Mouse (Mus musculus): ENCODE data around the gene Phb.

GRCm38 (mm10) chr11:95713811-95714241 lies 47.1 kb downstream of the Phb start:
- TF ChIP-seq CTCF (IDR thresholded peaks at IDR 0.05; ENCODE audit: borderline replicate concordance, insufficient read depth, low read depth, low read length) (no peak), POLR2A (IDR thresholded peaks at IDR 0.05; ENCODE audit: borderline replicate concordance, insufficient read depth, low read length) (no peak)
